Mouse (Mus musculus): ENCODE measurements around the gene Rinl. TPM values are rescaled to one million over a fixed set of nuclear protein-coding genes. Genes with fewer than 3 reads are reported as not detected.

The Rinl gene
- polyA plus RNA-seq, 1 experiment, result 1.1 TPM

- H3K4me3 ChIP-seq (ENCODE audit: control insufficient read depth, low read depth, low read length), result no peak overlapping the region
- peaks cover 8% of the 10 kb centered on the region for H3K4me1 ChIP-seq (ENCODE audit: control insufficient read depth, insufficient read depth, low read length)
- no peak overlapping the region for H3K27ac ChIP-seq (ENCODE audit: control insufficient read depth, insufficient read depth, low read depth, low read length)
- no peaks in the 10 kb centered on the region for H3K27me3 ChIP-seq (ENCODE audit: control insufficient read depth, insufficient read depth, low read length)
- TF ChIP-seq CTCF (IDR thresholded peaks at IDR 0.05; ENCODE audit: control insufficient read depth, insufficient read depth, insufficient replicate concordance, low read depth, low read length) (no peak), POLR2A (IDR thresholded peaks at IDR 0.05; ENCODE audit: control insufficient read depth, low read depth, low read length) (no peak)
- no peaks in the 10 kb centered on the region for H3K36me3 ChIP-seq (ENCODE audit: control insufficient read depth, insufficient read depth, low read length)
Measured at GRCm38 (mm10) chr7:28758623-28759022, 30.1 kb upstream of the Rinl start.

GRCm38 (mm10) chr7:28761907-28762306 lies 26.9 kb upstream of the Rinl start:
- Histone ChIP-seq H3K27me3 (ENCODE audit: control insufficient read depth, insufficient read depth, low read length) (no peaks in the 10 kb centered on the region), H3K27ac (ENCODE audit: control insufficient read depth, insufficient read depth, low read depth, low read length) (no peak overlapping the region), H3K4me1 (ENCODE audit: control insufficient read depth, insufficient read depth, low read length) (no peaks in the 10 kb centered on the region), H3K36me3 (ENCODE audit: control insufficient read depth, insufficient read depth, low read length) (no peaks in the 10 kb centered on the region), H3K4me3 (ENCODE audit: control insufficient read depth, low read depth, low read length) (no peak overlapping the region)
- TF ChIP-seq CTCF (IDR thresholded peaks at IDR 0.05; ENCODE audit: control insufficient read depth, insufficient read depth, insufficient replicate concordance, low read depth, low read length) (no peak), POLR2A (IDR thresholded peaks at IDR 0.05; ENCODE audit: control insufficient read depth, low read depth, low read length) (no peak)

- Histone ChIP-seq H3K4me1 (ENCODE audit: control insufficient read depth, insufficient read depth, low read length) (peaks cover 4% of the 10 kb centered on the region), H3K27ac (ENCODE audit: control insufficient read depth, insufficient read depth, low read depth, low read length) (no peak overlapping the region; the same call in 1 of the 2 replicates), H3K27me3 (ENCODE audit: control insufficient read depth, insufficient read depth, low read length) (no peaks in the 10 kb centered on the region), H3K36me3 (ENCODE audit: control insufficient read depth, insufficient read depth, low read length) (no peaks in the 10 kb centered on the region), H3K4me3 (ENCODE audit: control insufficient read depth, low read depth, low read length) (peak overlapping the region; percentile 99)
- TF ChIP-seq CTCF (IDR thresholded peaks at IDR 0.05; ENCODE audit: control insufficient read depth, insufficient read depth, insufficient replicate concordance, low read depth, low read length) (no peak), POLR2A (IDR thresholded peaks at IDR 0.05; ENCODE audit: control insufficient read depth, low read depth, low read length) (no peak)
Measured at GRCm38 (mm10) chr7:28765211-28765610, 23.6 kb upstream of the Rinl start.

- H3K4me1 ChIP-seq (ENCODE audit: control insufficient read depth, insufficient read depth, low read length), result peaks cover 4% of the 10 kb centered on the region
- no peaks in the 10 kb centered on the region for H3K36me3 ChIP-seq (ENCODE audit: control insufficient read depth, insufficient read depth, low read length)
- TF ChIP-seq POLR2A (IDR thresholded peaks at IDR 0.05; ENCODE audit: control insufficient read depth, low read depth, low read length) (peak; percentile 61), CTCF (IDR thresholded peaks at IDR 0.05; ENCODE audit: control insufficient read depth, insufficient read depth, insufficient replicate concordance, low read depth, low read length) (no peak)
- peak within 1 kb of the TSS; percentile 83 for H3K27ac ChIP-seq (ENCODE audit: control insufficient read depth, insufficient read depth, low read depth, low read length)
- H3K27me3 ChIP-seq (ENCODE audit: control insufficient read depth, insufficient read depth, low read length), result no peaks in the 10 kb centered on the region
- H3K4me3 ChIP-seq (ENCODE audit: control insufficient read depth, low read depth, low read length), result peak within 1 kb of the TSS; percentile 99
Measured at GRCm38 (mm10) chr7:28766173-28766879, 22.4 kb upstream of the Rinl start, which contains the start of gene Sirt2. Gene Sirt2, plus strand, starts transcription at chr7:28766735.

GRCm38 (mm10) chr7:28766910-28767309 lies 21.9 kb upstream of the Rinl start:
- Histone ChIP-seq H3K4me3 (ENCODE audit: control insufficient read depth, low read depth, low read length) (peak overlapping the region; percentile 99), H3K27me3 (ENCODE audit: control insufficient read depth, insufficient read depth, low read length) (no peaks in the 10 kb centered on the region), H3K27ac (ENCODE audit: control insufficient read depth, insufficient read depth, low read depth, low read length) (peak overlapping the region; percentile 56), H3K4me1 (ENCODE audit: control insufficient read depth, insufficient read depth, low read length) (peaks cover 4% of the 10 kb centered on the region), H3K36me3 (ENCODE audit: control insufficient read depth, insufficient read depth, low read length) (no peaks in the 10 kb centered on the region)
- no peak for TF ChIP-seq POLR2A (IDR thresholded peaks at IDR 0.05; ENCODE audit: control insufficient read depth, low read depth, low read length)
- TF ChIP-seq CTCF (IDR thresholded peaks at IDR 0.05; ENCODE audit: control insufficient read depth, insufficient read depth, insufficient replicate concordance, low read depth, low read length), result no peak

GRCm38 (mm10) chr7:28767462-28767965 lies 21.3 kb upstream of the Rinl start, which contains the start of gene Nfkbib:
Gene Nfkbib, minus strand, starts transcription at chr7:28767512.
- Histone ChIP-seq H3K4me3 (ENCODE audit: control insufficient read depth, low read depth, low read length) (peak within 1 kb of the TSS; percentile 99), H3K27me3 (ENCODE audit: control insufficient read depth, insufficient read depth, low read length) (no peaks in the 10 kb centered on the region), H3K36me3 (ENCODE audit: control insufficient read depth, insufficient read depth, low read length) (no peaks in the 10 kb centered on the region), H3K27ac (ENCODE audit: control insufficient read depth, insufficient read depth, low read depth, low read length) (peak within 1 kb of the TSS; percentile 83), H3K4me1 (ENCODE audit: control insufficient read depth, insufficient read depth, low read length) (peaks cover 4% of the 10 kb centered on the region)
- TF ChIP-seq POLR2A (IDR thresholded peaks at IDR 0.05; ENCODE audit: control insufficient read depth, low read depth, low read length) (no peak), CTCF (IDR thresholded peaks at IDR 0.05; ENCODE audit: control insufficient read depth, insufficient read depth, insufficient replicate concordance, low read depth, low read length) (no peak)

- Histone ChIP-seq H3K4me1 (ENCODE audit: control insufficient read depth, insufficient read depth, low read length) (peaks cover 4% of the 10 kb centered on the region), H3K27ac (ENCODE audit: control insufficient read depth, insufficient read depth, low read depth, low read length) (no peak overlapping the region), H3K27me3 (ENCODE audit: control insufficient read depth, insufficient read depth, low read length) (no peaks in the 10 kb centered on the region), H3K36me3 (ENCODE audit: control insufficient read depth, insufficient read depth, low read length) (no peaks in the 10 kb centered on the region; the same call in 1 of the 2 replicates), H3K4me3 (ENCODE audit: control insufficient read depth, low read depth, low read length) (no peak overlapping the region)
- TF ChIP-seq CTCF (IDR thresholded peaks at IDR 0.05; ENCODE audit: control insufficient read depth, insufficient read depth, insufficient replicate concordance, low read depth, low read length) (no peak), POLR2A (IDR thresholded peaks at IDR 0.05; ENCODE audit: control insufficient read depth, low read depth, low read length) (no peak)
Measured at GRCm38 (mm10) chr7:28769414-28769958, 19.3 kb upstream of the Rinl start.

All from testis, adult 2 months (tissue).